Mouse (Mus musculus) megakaryocyte, embryonic 14.5 days (primary cell): ENCODE data around the gene Celf2.

Experiments used
- FLI1 ChIP-seq: IDR thresholded peaks from 2 replicates; pipeline ENCODE4 v1.6.1; 2012; ENCODE audit warnings: low read length, inconsistent platforms, mixed read lengths
- GATA1 ChIP-seq: IDR thresholded peaks from 3 replicates; pipeline ENCODE4 v1.6.1; 2012; ENCODE audit warnings: mixed read lengths, low read length, inconsistent platforms, borderline replicate concordance

GRCm38 (mm10) chr2:7319760-7320159 is 189.6 kb downstream of the Celf2 start:
- TF ChIP-seq GATA1 (no peak), FLI1 (no peak)
